Mouse (Mus musculus): ENCODE measurements around the gene Kif23. TPM values are rescaled to one million over a fixed set of nuclear protein-coding genes. Genes with fewer than 3 reads are reported as not detected.

Kif23 gene
- polyA plus RNA-seq, 1 experiment from 2014 or later = 16.2 TPM

DNA sequence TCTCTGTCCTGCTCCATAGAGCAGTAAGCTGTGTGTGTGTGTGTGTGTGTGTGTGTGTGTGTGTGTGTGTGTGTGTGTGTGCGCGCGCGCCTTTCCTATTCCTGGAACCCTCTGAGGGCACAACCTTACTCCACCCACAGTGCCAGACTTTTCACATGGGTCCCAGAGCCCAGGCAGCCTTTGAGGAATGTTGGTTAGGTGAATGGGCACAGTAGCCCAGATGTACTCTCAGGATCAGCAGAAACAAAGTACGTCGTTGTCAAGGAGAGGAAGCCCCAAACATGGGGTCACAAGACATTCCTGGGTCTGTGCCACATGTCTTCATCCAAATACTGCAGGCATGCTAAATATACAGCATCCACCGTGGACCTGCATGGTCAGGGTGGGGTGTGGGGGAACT, 19.4 kb upstream of the Kif23 start:
- H3K4me1 ChIP-seq = peaks cover 4% of the 10 kb centered on the region
- no peak for ATAC-seq (replicated peaks)
- no peak overlapping the region for H3K9ac ChIP-seq
- H3K4me3 ChIP-seq = no peak overlapping the region
- 90% methylated on average over 7 of the region's 7 CpGs for WGBS
- H3K4me2 ChIP-seq = no peak overlapping the region
- no peaks in the 10 kb centered on the region for H3K36me3 ChIP-seq (replicated peaks)
- no peak overlapping the region for H3K27ac ChIP-seq
- no peaks in the 10 kb centered on the region for H3K27me3 ChIP-seq (replicated peaks)
- H3K9me3 ChIP-seq = no peaks in the 10 kb centered on the region

GRCm38 (mm10) chr9:61965411-61965930, 18.9 kb upstream of the Kif23 start:
- Histone ChIP-seq H3K27me3 (replicated peaks) (no peaks in the 10 kb centered on the region), H3K27ac (no peak overlapping the region), H3K4me1 (peaks cover 4% of the 10 kb centered on the region), H3K9me3 (no peaks in the 10 kb centered on the region), H3K36me3 (replicated peaks) (no peaks in the 10 kb centered on the region), H3K9ac (no peak overlapping the region), H3K4me2 (no peak overlapping the region), H3K4me3 (no peak overlapping the region)
- 39% methylated on average over 4 of the region's 4 CpGs for WGBS
- ATAC-seq (replicated peaks) = peak; percentile 30; the same call in 1 of the 2 replicates

GRCm38 (mm10) chr9:61963356-61963755, 16.8 kb upstream of the Kif23 start:
- H3K27me3 ChIP-seq (replicated peaks) = no peaks in the 10 kb centered on the region
- no peak for ATAC-seq (replicated peaks)
- H3K4me2 ChIP-seq = no peak overlapping the region
- H3K4me3 ChIP-seq = no peak overlapping the region
- H3K27ac ChIP-seq = no peak overlapping the region
- H3K4me1 ChIP-seq = peaks cover 4% of the 10 kb centered on the region
- no peak overlapping the region for H3K9ac ChIP-seq
- WGBS = 82% methylated on average over 6 of the region's 6 CpGs
- no peaks in the 10 kb centered on the region for H3K36me3 ChIP-seq (replicated peaks)
- H3K9me3 ChIP-seq = no peaks in the 10 kb centered on the region

DNA sequence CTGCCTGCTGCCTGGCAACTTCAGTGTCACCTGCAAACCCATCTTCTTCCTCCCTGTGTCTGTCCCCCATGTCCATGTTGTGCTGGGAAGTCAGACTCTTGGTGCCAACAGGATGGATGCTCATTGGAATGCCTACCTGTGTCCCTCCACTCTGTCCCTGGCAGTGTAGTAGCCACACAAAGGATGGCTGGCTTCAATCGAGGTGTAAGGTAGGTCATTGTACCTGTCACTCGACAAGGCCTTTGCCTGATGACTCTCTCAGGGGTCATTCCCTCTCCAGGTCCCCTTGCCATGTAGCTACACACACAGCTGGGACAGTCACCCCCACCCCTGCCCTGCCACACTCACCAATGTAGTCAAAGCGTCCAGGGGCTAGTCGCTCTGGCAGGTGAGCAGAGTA, 14.6 kb upstream of the Kif23 start:
- Histone ChIP-seq H3K4me2 (no peak overlapping the region), H3K9ac (no peak overlapping the region), H3K4me1 (no peaks in the 10 kb centered on the region), H3K36me3 (replicated peaks) (no peaks in the 10 kb centered on the region), H3K9me3 (no peaks in the 10 kb centered on the region), H3K4me3 (no peak overlapping the region), H3K27ac (no peak overlapping the region), H3K27me3 (replicated peaks) (no peaks in the 10 kb centered on the region)
- ATAC-seq (replicated peaks) = no peak
- 90% methylated on average over 4 of the region's 4 CpGs for WGBS

GRCm38 (mm10) chr9:61960753-61961152, 14.2 kb upstream of the Kif23 start:
- no peaks in the 10 kb centered on the region for H3K4me1 ChIP-seq
- WGBS = 76% methylated on average over 5 of the region's 5 CpGs
- no peak overlapping the region for H3K4me3 ChIP-seq
- H3K27ac ChIP-seq = no peak overlapping the region
- no peak overlapping the region for H3K4me2 ChIP-seq
- H3K36me3 ChIP-seq (replicated peaks) = no peaks in the 10 kb centered on the region
- no peaks in the 10 kb centered on the region for H3K9me3 ChIP-seq
- H3K9ac ChIP-seq = no peak overlapping the region
- no peak for ATAC-seq (replicated peaks)
- H3K27me3 ChIP-seq (replicated peaks) = no peaks in the 10 kb centered on the region

- Histone ChIP-seq H3K36me3 (replicated peaks) (no peaks in the 10 kb centered on the region), H3K27me3 (replicated peaks) (no peaks in the 10 kb centered on the region), H3K9me3 (no peaks in the 10 kb centered on the region), H3K4me3 (no peak overlapping the region), H3K27ac (no peak overlapping the region), H3K4me2 (no peak overlapping the region), H3K4me1 (no peaks in the 10 kb centered on the region), H3K9ac (no peak overlapping the region)
- no peak for ATAC-seq (replicated peaks)
- 93% methylated on average over 1 of the region's 1 CpGs for WGBS
These were observed 13.5 kb upstream of the Kif23 start for GRCm38 (mm10) chr9:61959921-61960569.

- no peaks in the 10 kb centered on the region for H3K9me3 ChIP-seq
- no peaks in the 10 kb centered on the region for H3K4me1 ChIP-seq
- H3K27me3 ChIP-seq (replicated peaks) = no peaks in the 10 kb centered on the region
- H3K4me2 ChIP-seq = no peak overlapping the region
- no peak overlapping the region for H3K27ac ChIP-seq
- H3K9ac ChIP-seq = no peak overlapping the region
- ATAC-seq (replicated peaks) = no peak
- no peaks in the 10 kb centered on the region for H3K36me3 ChIP-seq (replicated peaks)
- no peak overlapping the region for H3K4me3 ChIP-seq
These were observed 8.1 kb upstream of the Kif23 start for GRCm38 (mm10) chr9:61954707-61955106.

- Histone ChIP-seq H3K9ac (no peak overlapping the region), H3K36me3 (replicated peaks) (no peaks in the 10 kb centered on the region), H3K4me1 (peaks cover 7% of the 10 kb centered on the region), H3K9me3 (no peaks in the 10 kb centered on the region), H3K4me2 (no peak overlapping the region), H3K4me3 (no peak overlapping the region), H3K27ac (no peak overlapping the region), H3K27me3 (replicated peaks) (no peaks in the 10 kb centered on the region)
- WGBS = 62% methylated on average over 7 of the region's 7 CpGs
- no peak for ATAC-seq (replicated peaks)
These were observed 5.7 kb upstream of the Kif23 start for GRCm38 (mm10) chr9:61952241-61952640.

DNA sequence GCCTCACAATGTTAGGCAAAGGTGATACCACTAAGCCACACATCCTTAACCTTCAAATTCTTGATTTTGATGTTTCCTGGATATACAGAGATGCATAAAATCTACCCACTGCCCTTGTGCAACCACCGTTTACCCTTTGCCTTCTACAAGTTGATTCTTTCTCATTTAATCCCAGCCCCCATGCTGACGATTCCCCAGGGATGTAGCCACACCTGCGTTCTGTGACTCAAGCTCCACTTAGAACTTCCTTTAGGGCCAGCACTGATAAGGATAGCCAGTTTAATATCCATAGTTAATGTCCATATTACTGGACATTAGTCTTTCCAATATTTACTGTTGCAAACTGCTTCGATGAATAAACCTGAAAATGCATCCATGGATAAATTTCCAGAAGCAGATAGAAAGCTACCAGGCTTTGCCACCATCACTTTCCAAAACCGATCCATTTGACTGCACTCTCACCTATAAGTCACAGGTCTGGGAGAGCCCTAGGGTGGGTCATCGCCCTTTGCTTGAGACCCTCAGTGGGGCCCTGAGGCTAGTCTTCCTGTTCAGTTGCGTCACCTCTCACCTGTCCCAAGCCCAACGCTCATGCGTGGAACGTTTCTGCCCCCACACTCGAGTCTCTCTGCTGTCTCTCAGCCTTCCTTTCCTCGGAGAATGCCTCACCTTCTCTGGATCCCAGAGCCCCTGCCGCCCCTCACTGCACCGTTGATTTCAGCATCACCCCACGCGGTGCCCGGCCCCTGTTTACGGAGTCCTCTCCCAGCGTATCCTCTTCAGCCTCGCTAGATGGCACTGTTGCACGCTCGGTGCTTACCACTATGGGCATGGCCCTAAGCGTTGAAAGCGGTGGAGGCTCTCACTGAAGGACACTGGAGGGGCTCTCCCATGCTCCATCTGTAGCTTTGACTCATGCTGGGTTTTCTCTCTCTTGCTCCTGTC, 1.1 kb upstream of the Kif23 start:
- Histone ChIP-seq H3K4me2 (peak overlapping the region; percentile 96), H3K36me3 (replicated peaks) (no peaks in the 10 kb centered on the region), H3K9me3 (no peaks in the 10 kb centered on the region), H3K27ac (0 out of 2 replicates have a peak overlapping the region, but pooled peaks have one; percentile 65), H3K4me1 (peaks cover 12% of the 10 kb centered on the region), H3K4me3 (peak overlapping the region; percentile 63), H3K27me3 (replicated peaks) (no peaks in the 10 kb centered on the region), H3K9ac (peak overlapping the region; percentile 39)
- WGBS = 5% methylated on average over 24 of the region's 24 CpGs
- peak; percentile 83 for ATAC-seq (replicated peaks)

GRCm38 (mm10) chr9:61945973-61946611, 482 bp downstream of the Kif23 start:
- Histone ChIP-seq H3K36me3 (replicated peaks) (no peaks in the 10 kb centered on the region), H3K9ac (peak overlapping the region; percentile 36), H3K9me3 (no peaks in the 10 kb centered on the region), H3K27me3 (replicated peaks) (no peaks in the 10 kb centered on the region), H3K4me1 (peaks cover 12% of the 10 kb centered on the region), H3K4me2 (peak overlapping the region; percentile 96), H3K27ac (0 out of 2 replicates have a peak overlapping the region, but pooled peaks have one; percentile 38), H3K4me3 (peak overlapping the region; percentile 63)
- peak; percentile 87 for ATAC-seq (replicated peaks)
- under 1% methylated on average over 37 of the region's 38 CpGs for WGBS

DNA sequence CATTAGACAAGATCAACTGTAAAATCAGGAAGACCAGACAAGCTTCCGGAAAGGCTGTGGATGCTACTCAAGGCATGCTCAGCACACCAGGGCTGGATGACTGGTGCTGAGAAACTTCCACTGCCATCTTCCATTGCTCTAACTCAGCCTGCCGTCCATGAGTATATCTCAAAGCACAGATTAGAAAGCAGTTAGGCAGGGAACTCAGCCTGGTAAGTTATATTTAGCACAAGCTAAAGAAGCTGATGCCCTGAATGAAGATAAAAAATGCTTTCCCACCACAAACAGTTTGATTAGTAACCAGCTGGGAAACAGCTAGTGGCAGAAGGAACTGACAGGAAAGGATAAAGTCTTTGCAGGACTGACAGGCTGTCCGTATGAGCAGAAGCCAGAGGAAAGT, 5.5 kb downstream of the Kif23 start:
- H3K4me1 ChIP-seq = peaks cover 2% of the 10 kb centered on the region; the same call in 1 of the 2 replicates
- H3K4me3 ChIP-seq = no peak overlapping the region
- no peak overlapping the region for H3K9ac ChIP-seq
- no peak for ATAC-seq (replicated peaks)
- 89% methylated on average over 3 of the region's 3 CpGs for WGBS
- no peaks in the 10 kb centered on the region for H3K9me3 ChIP-seq
- no peak overlapping the region for H3K27ac ChIP-seq
- no peaks in the 10 kb centered on the region for H3K27me3 ChIP-seq (replicated peaks)
- H3K4me2 ChIP-seq = no peak overlapping the region
- H3K36me3 ChIP-seq (replicated peaks) = no peaks in the 10 kb centered on the region

- H3K36me3 ChIP-seq (replicated peaks) = no peaks in the 10 kb centered on the region
These were observed 13.2 kb downstream of the Kif23 start for GRCm38 (mm10) chr9:61933333-61933732.

More at GRCm38 (mm10) chr9:61933333-61933732, 13.2 kb downstream of the Kif23 start:
- H3K27ac ChIP-seq = no peak overlapping the region
- no peak overlapping the region for H3K9ac ChIP-seq
- H3K9me3 ChIP-seq = no peaks in the 10 kb centered on the region
- no peak for ATAC-seq (replicated peaks)
- 90% methylated on average over 2 of the region's 2 CpGs for WGBS
- no peaks in the 10 kb centered on the region for H3K27me3 ChIP-seq (replicated peaks)
- H3K4me2 ChIP-seq = no peak overlapping the region
- no peaks in the 10 kb centered on the region for H3K4me1 ChIP-seq
- H3K4me3 ChIP-seq = no peak overlapping the region
